Mouse (Mus musculus): ENCODE measurements at regions not wholly inside any gene's neighbourhood (a gene's known extent, or its start where the extent isn't known, plus 50 kb on each side); places are given as distances from the start of the nearest gene placed in this dataset.

GRCm38 (mm10) chr5:75846016-75846415, 132.2 kb downstream of the Kdr start:
- no peak for TF ChIP-seq POLR2A (IDR thresholded peaks at IDR 0.05; ENCODE audit: low read depth, low read length)
- no peak for TF ChIP-seq USF1 (IDR thresholded peaks at IDR 0.05; ENCODE audit: low read depth, low read length)
- no peak for TF ChIP-seq CTCF (conservative IDR thresholded peaks at IDR 0.05 in 1 of 2, IDR thresholded peaks at IDR 0.05 in 1 of 2; ENCODE audit: low read depth in 2 of 2, low read length in 2 of 2)
- TF ChIP-seq MXI1 (IDR thresholded peaks at IDR 0.05; ENCODE audit: low read depth, low read length): no peak
- TF ChIP-seq EP300 (IDR thresholded peaks at IDR 0.05; ENCODE audit: low read length): no peak
- TF ChIP-seq TBP (conservative IDR thresholded peaks at IDR 0.05; ENCODE audit: low read depth, low read length): no peak
- no peak for TF ChIP-seq ZKSCAN1 (IDR thresholded peaks at IDR 0.05; ENCODE audit: borderline replicate concordance, low read depth, low read length)

Data from CH12.LX (cell line).